ENCODE assay signal across 8 mouse cellular contexts in the genomic region with DNA sequence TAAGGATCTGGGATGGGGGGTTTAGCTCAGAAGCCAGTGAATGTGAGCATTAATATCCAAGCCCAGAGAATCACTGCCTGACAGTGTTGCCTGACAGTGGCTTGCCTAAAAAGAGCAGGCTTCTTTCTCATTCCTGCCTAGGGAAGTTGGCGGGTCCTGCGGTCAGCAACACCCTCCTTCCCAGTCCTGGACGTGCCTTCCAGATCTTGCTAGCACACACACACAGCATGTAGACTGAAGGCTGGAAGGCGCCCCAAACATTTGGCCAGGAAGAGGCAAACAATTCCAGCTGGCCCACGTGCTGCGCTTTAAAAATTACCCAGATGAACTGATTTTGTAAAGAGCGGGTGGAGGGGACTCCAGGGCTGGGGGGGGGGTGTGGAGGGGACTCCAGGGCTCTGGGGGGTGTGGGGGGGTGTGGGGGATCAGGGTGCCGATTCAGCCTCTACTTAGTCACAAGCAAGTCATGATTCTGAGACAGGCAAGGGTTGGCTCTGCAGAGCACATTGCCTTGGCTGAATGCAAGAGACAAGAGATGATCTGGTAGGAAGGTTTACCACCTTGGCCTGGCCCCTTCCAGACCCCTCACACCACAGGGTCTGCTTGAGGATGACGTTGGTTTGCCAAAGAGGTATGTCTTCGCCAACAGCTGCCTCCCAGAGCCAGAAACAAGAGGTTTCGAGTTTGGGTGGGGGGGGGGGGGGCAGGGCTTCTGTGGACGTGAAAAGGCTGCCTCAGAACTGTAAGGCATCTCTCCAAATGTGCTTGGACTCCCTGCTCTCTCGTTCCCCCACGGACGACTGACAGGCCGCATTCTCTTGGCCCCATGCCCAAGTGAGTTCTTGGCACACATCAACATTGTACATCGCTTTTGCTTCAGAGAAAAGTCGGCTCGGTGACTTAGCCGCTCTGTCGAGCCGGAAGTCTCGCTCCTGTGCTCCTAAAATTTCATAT.
DNase-seq lines count a peak whose midpoint lies in the region; ATAC-seq lines count a peak whose summit lies in the region.

No protein-coding gene starts in this region.

- no peaks in the 10 kb centered on the region for H3K36me3 ChIP-seq in hindbrain, embryonic 13.5 days
- no peaks in the 10 kb centered on the region for H3K36me3 ChIP-seq in midbrain, embryonic 13.5 days

- H3K4me2 ChIP-seq in hindbrain, embryonic 13.5 days, result 0 out of 2 replicates have a peak overlapping the region, but pooled peaks have one; percentile 8
- H3K4me2 ChIP-seq in midbrain, embryonic 13.5 days (replicated peaks), result no peak overlapping the region

- peak overlapping the region; percentile 35; the same call in 1 of the 2 replicates for H3K27ac ChIP-seq in hindbrain, embryonic 13.5 days
- 0 out of 2 replicates have a peak overlapping the region, but pooled peaks have one; percentile 25 for H3K27ac ChIP-seq in midbrain, embryonic 13.5 days

- no peak overlapping the region for H3K4me3 ChIP-seq in hindbrain, embryonic 13.5 days
- no peak overlapping the region for H3K4me3 ChIP-seq in midbrain, embryonic 13.5 days (replicated peaks)

- peaks cover 3% of the 10 kb centered on the region; the same call in 1 of the 2 replicates for H3K27me3 ChIP-seq in hindbrain, embryonic 13.5 days
- peaks cover 10% of the 10 kb centered on the region; the same call in 1 of the 2 replicates for H3K27me3 ChIP-seq in midbrain, embryonic 13.5 days

- intact Hi-C loops in left cerebral cortex, postnatal 25 days (cut with DNase I), result loop anchor here (5.0 to 10.0 kb wide), 4 partner anchors 231 to 1661 kb away; no protein-coding TSS in a partner anchor

- DNase-seq in NIH3T3 (ENCODE audit: low read depth), result peak; percentile 43
- peak; percentile 83 for DNase-seq in cerebellum, adult 11 months
- peak; percentile 83 for DNase-seq in gastrocnemius, adult 18-20 months (ENCODE audit: low spot score)
- DNase-seq in left cerebral cortex, postnatal 25 days (ENCODE audit: low spot score in 2 of 2), result peak; percentile 31 to 51
- DNase-seq in natural killer cell, adult 2 months (ENCODE audit: low spot score in 2 of 2), result no peak

- peak; percentile 59 for ATAC-seq in hindbrain, embryonic 13.5 days (ENCODE audit: low FRiP score)
- ATAC-seq in midbrain, embryonic 13.5 days, result peak; percentile 51; the same call in 1 of the 2 replicates
- ATAC-seq in monocyte, adult 5-6 weeks (replicated peaks; ENCODE audit: insufficient number of reproducible peaks, low FRiP score, low TSS enrichment, poor library complexity, severe bottlenecking), result no peak

- no peaks in the 10 kb centered on the region for H3K9me3 ChIP-seq in hindbrain, embryonic 13.5 days
- H3K9me3 ChIP-seq in midbrain, embryonic 13.5 days, result no peaks in the 10 kb centered on the region

- H3K4me1 ChIP-seq in hindbrain, embryonic 13.5 days (replicated peaks), result peaks cover 53% of the 10 kb centered on the region
- peaks cover 38% of the 10 kb centered on the region for H3K4me1 ChIP-seq in midbrain, embryonic 13.5 days (replicated peaks)

- H3K9ac ChIP-seq in hindbrain, embryonic 13.5 days, result no peak overlapping the region
- H3K9ac ChIP-seq in midbrain, embryonic 13.5 days (replicated peaks), result no peak overlapping the region

- WGBS in hindbrain, embryonic 13.5 days, result 39% methylated on average over 23 of the region's 23 CpGs
- 61% methylated on average over 23 of the region's 23 CpGs for WGBS in midbrain, embryonic 13.5 days

Comparison
In these comparisons a context has a peak if more than half of its experiments do, and no peak if none do; other contexts are left out.
1. DNase-seq: peak in NIH3T3 (single experiment), cerebellum, adult 11 months (single experiment), gastrocnemius, adult 18-20 months (single experiment) and left cerebral cortex, postnatal 25 days (2 of 2); none in natural killer cell, adult 2 months (0 of 2).